Mouse (Mus musculus) intestine, embryonic 15.5 days (tissue): ENCODE measurements at regions not wholly inside any gene's neighbourhood (a gene's known extent, or its start where the extent isn't known, plus 50 kb on each side); places are given as distances from the start of the nearest gene placed in this dataset.
"Not testable (repeated sequence)": the region's sequence is repeated elsewhere in the genome, so short reads cannot be mapped to it uniquely, and the experiment has no call there.

Source experiments
- ATAC-seq: fragments of 200-750 bp; cut with Nextera tagmentation; 2 replicates; pipeline ENCODE4 v1.8.0; 2017; ENCODE audit warnings: moderate TSS enrichment, moderate library complexity
- H3K27ac ChIP-seq: fragments of 300-500 bp; sonication (generic); 2 replicates; pipeline ENCODE4 v1.5.1; 2015; ENCODE audit warnings: mild to moderate bottlenecking, inconsistent platforms
- H3K27me3 ChIP-seq: fragments of 300-500 bp; sonication (generic); replicated peaks from 2 replicates; pipeline ENCODE4 v1.6.1; 2015; ENCODE audit warnings: inconsistent platforms
- H3K36me3 ChIP-seq: fragments of 300-500 bp; sonication (generic); 2 replicates; pipeline ENCODE4 v1.6.1; 2015; ENCODE audit warnings: inconsistent platforms
- H3K4me1 ChIP-seq: fragments of 300-500 bp; sonication (generic); replicated peaks from 2 replicates; pipeline ENCODE4 v1.6.1; 2015; ENCODE audit warnings: inconsistent platforms
- H3K4me2 ChIP-seq: fragments of 300-500 bp; sonication (generic); replicated peaks from 2 replicates; pipeline ENCODE4 v1.6.1; 2015; ENCODE audit warnings: mild to moderate bottlenecking, inconsistent platforms
- H3K4me3 ChIP-seq: fragments of 300-500 bp; sonication (generic); replicated peaks from 2 replicates; pipeline ENCODE4 v1.5.1; 2015; ENCODE audit warnings: inconsistent platforms
- H3K9ac ChIP-seq: fragments of 300-500 bp; sonication (generic); 2 replicates; pipeline ENCODE4 v1.6.1; 2015; ENCODE audit warnings: inconsistent platforms
- H3K9me3 ChIP-seq: fragments of 300-500 bp; sonication (generic); 2 replicates; pipeline ENCODE4 v1.6.1; 2016; ENCODE audit warnings: inconsistent platforms
- WGBS: fragments of 180-500 bp; shearing (Covaris S2); methylation state at CpG from one replicate; pipeline ENCODE4 v1.1.7; 2015; 5-methylcytosine and 5-hydroxymethylcytosine counted together

- Histone ChIP-seq H3K27ac (no peak overlapping the region), H3K4me3 (no peak overlapping the region), H3K4me1 (no peaks in the 10 kb centered on the region), H3K4me2 (no peak overlapping the region), H3K36me3 (no peaks in the 10 kb centered on the region), H3K9ac (no peak overlapping the region), H3K9me3 (no peaks in the 10 kb centered on the region), H3K27me3 (no peaks in the 10 kb centered on the region)
- no peak; the same call in 1 of the 2 replicates for ATAC-seq
- WGBS, result 49% methylated on average over 2 of the region's 2 CpGs
Observed at GRCm38 (mm10) chr12:32122915-32123314, 61.8 kb upstream of the Prkar2b start.

GRCm38 (mm10) chr12:32122007-32122406 lies 60.9 kb upstream of the Prkar2b start:
- not testable (repeated sequence) for H3K4me3 ChIP-seq, ATAC-seq, H3K9me3 ChIP-seq, H3K36me3 ChIP-seq, H3K27ac ChIP-seq, H3K4me2 ChIP-seq, H3K9ac ChIP-seq, H3K27me3 ChIP-seq, H3K4me1 ChIP-seq
- 91% methylated on average over 1 of the region's 1 CpGs for WGBS

GRCm38 (mm10) chr12:32112691-32113090 lies 51.6 kb upstream of the Prkar2b start:
- ATAC-seq, result no peak
- Histone ChIP-seq H3K27me3 (no peaks in the 10 kb centered on the region), H3K27ac (no peak overlapping the region), H3K4me1 (peaks cover 5% of the 10 kb centered on the region; the same call in 1 of the 2 replicates), H3K4me2 (no peak overlapping the region), H3K9ac (no peak overlapping the region), H3K4me3 (no peak overlapping the region), H3K36me3 (no peaks in the 10 kb centered on the region), H3K9me3 (no peaks in the 10 kb centered on the region)
- WGBS, result 59% methylated on average over 5 of the region's 5 CpGs

DNA sequence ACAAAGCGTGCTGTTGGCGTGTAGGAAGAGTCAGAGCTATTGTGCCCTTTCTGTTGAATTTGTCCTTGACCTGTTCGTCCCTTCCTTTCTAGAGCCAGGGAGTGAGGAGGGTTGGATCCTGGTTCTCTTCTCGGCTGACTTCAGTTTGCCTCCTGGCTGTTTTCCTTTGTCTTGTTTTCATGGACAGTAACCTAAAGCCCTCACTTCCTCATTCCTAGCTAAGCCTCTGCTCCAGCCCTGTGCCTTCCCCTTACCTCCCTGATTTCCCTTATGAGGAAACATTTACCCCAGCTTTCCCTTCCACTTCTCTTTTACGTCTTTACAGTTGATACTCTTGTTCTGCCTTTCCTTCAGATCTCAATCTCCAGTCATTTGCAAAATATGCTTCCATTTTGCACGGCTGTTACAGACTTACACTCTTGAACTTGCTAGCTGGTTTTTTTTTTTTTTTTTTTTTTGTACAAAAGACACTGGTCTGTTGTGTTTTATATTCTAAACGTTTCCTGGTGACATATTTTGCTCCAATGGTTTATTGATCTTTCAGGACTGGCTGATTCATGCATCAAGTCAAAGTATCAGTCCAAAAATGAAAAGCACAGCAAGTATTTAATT lies 50.5 kb upstream of the Prkar2b start:
- H3K4me3 ChIP-seq, result no peak overlapping the region
- ATAC-seq, result no peak
- no peaks in the 10 kb centered on the region for H3K36me3 ChIP-seq
- peaks cover 5% of the 10 kb centered on the region; the same call in 1 of the 2 replicates for H3K4me1 ChIP-seq
- no peaks in the 10 kb centered on the region for H3K27me3 ChIP-seq
- 23% methylated on average over 7 of the region's 7 CpGs for WGBS
- 0 out of 2 replicates have a peak overlapping the region, but pooled peaks have one; percentile 13 for H3K27ac ChIP-seq
- peak overlapping the region; percentile 31; the same call in 1 of the 2 replicates for H3K4me2 ChIP-seq
- no peak overlapping the region for H3K9ac ChIP-seq
- no peaks in the 10 kb centered on the region for H3K9me3 ChIP-seq

GRCm38 (mm10) chr12:32110903-32111302 lies 49.8 kb upstream of the Prkar2b start:
- Histone ChIP-seq H3K27ac (no peak overlapping the region), H3K4me2 (no peak overlapping the region), H3K36me3 (no peaks in the 10 kb centered on the region), H3K4me1 (peaks cover 5% of the 10 kb centered on the region; the same call in 1 of the 2 replicates), H3K4me3 (no peak overlapping the region), H3K9ac (no peak overlapping the region), H3K9me3 (no peaks in the 10 kb centered on the region), H3K27me3 (no peaks in the 10 kb centered on the region)
- WGBS, result 40% methylated on average over 5 of the region's 5 CpGs
- ATAC-seq, result peak; percentile 63; the same call in 1 of the 2 replicates
